Mouse (Mus musculus) intestine, embryonic 14.5 days (tissue): ENCODE measurements around the gene Cmip. TPM values are rescaled to one million over a fixed set of nuclear protein-coding genes. Genes with fewer than 3 reads are reported as not detected.

ENCODE experiments used
- ATAC-seq: fragments of 200-750 bp; cut with Nextera tagmentation; replicated peaks from 2 replicates; pipeline ENCODE4 v1.8.0; 2017; ENCODE audit warnings: low read depth, moderate number of reproducible peaks, moderate TSS enrichment, moderate library complexity; ENCODE audit not compliant: low FRiP score, low TSS enrichment
- DNase-seq: peaks from one replicate; pipeline ENCODE4 v3.0.0-alpha.2; 2018; ENCODE audit warnings: low spot score
- H3K27ac ChIP-seq: fragments of 300-500 bp; sonication (generic); 2 replicates; pipeline ENCODE4 v1.5.1; 2014; ENCODE audit warnings: low read depth, mild to moderate bottlenecking, control low read depth
- H3K27me3 ChIP-seq: fragments of 300-500 bp; sonication (generic); replicated peaks from 2 replicates; pipeline ENCODE4 v1.6.1; 2014; ENCODE audit warnings: low read length, control low read depth; ENCODE audit not compliant: control insufficient read depth, insufficient read depth
- H3K36me3 ChIP-seq: fragments of 300-500 bp; sonication (generic); 2 replicates; pipeline ENCODE4 v1.6.1; 2014; ENCODE audit warnings: low read length, control low read depth; ENCODE audit not compliant: control insufficient read depth, insufficient read depth
- H3K4me1 ChIP-seq: fragments of 300-500 bp; sonication (generic); replicated peaks from 2 replicates; pipeline ENCODE4 v1.6.1; 2014; ENCODE audit warnings: low read length, control low read depth, mixed read lengths; ENCODE audit not compliant: control insufficient read depth, insufficient read depth
- H3K4me2 ChIP-seq: fragments of 300-500 bp; sonication (generic); 2 replicates; pipeline ENCODE4 v1.6.1; 2014; ENCODE audit warnings: low read length
- H3K4me3 ChIP-seq: fragments of 300-500 bp; sonication (generic); 2 replicates; pipeline ENCODE4 v1.5.1; 2014; ENCODE audit warnings: low read depth, low read length, control low read depth, mixed read lengths
- H3K9ac ChIP-seq: fragments of 300-500 bp; sonication (generic); 2 replicates; pipeline ENCODE4 v1.6.1; 2014; ENCODE audit warnings: mild to moderate bottlenecking, low read length
- H3K9me3 ChIP-seq: fragments of 300-500 bp; sonication (generic); 2 replicates; pipeline ENCODE4 v1.6.1; 2016; ENCODE audit warnings: low read length, control low read depth; ENCODE audit not compliant: control insufficient read depth
- WGBS: fragments of 180-500 bp; shearing (Covaris S2); extraction: QIAGEN DNeasy Blood & Tissue Kit; methylation state at CpG from one replicate; pipeline ENCODE4 v1.1.7; 2014; 5-methylcytosine and 5-hydroxymethylcytosine counted together
- polyA plus RNA-seq: library from polyadenylated mRNA; unstranded; fragments of >200 nt; fragmentation: Nextera tagmentation; extraction: Ambion mirVana; gene quantifications from 2 replicates; pipeline ENCODE4 v1.2.1, GENCODE M21; 2014

Cmip gene
- polyA plus RNA-seq, 1 experiment from 2014 or later, result 22.4 TPM

DNA sequence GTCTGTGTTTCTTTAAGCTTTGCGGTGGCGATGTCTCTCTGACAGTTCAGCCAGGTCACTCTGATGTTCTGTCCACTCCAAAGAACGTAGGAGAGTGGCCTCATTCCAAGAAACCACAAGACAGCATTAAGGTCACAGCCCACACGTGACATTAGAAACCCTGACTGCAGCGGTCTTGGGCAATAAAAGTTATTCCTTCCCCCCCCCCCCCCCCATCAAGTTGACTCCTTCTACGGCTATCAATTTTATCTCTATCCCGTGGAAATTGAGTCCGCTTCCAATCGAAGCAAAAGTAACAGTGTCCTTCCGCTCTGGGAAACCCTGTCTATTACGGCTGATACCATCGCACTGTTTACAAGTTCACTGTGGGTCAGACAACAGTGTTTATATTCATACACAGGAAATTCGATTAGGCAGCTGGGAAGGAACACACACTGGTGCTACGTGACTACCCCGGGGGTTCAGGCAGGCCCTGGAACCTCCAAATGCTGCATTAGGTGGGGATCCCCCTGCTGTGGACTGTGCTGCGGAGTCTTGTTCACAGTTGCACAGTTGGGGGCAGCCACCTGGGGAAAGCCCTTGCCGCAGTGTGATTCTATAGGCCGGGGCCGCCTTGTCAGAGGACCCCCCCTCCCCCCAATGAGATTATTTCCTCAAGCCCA is 82.6 kb downstream of the Cmip start:
- Histone ChIP-seq H3K27ac (peak overlapping the region; percentile 51; the same call in 1 of the 2 replicates), H3K9me3 (no peaks in the 10 kb centered on the region), H3K4me2 (peak overlapping the region; percentile 20; the same call in 1 of the 2 replicates), H3K9ac (no peak overlapping the region), H3K4me1 (peaks cover 70% of the 10 kb centered on the region), H3K27me3 (no peaks in the 10 kb centered on the region), H3K4me3 (no peak overlapping the region), H3K36me3 (no peaks in the 10 kb centered on the region)
- DNase-seq, result no peak
- peak; percentile 24; the same call in 1 of the 2 replicates for ATAC-seq
- WGBS, result 19% methylated on average over 19 of the region's 19 CpGs

DNA sequence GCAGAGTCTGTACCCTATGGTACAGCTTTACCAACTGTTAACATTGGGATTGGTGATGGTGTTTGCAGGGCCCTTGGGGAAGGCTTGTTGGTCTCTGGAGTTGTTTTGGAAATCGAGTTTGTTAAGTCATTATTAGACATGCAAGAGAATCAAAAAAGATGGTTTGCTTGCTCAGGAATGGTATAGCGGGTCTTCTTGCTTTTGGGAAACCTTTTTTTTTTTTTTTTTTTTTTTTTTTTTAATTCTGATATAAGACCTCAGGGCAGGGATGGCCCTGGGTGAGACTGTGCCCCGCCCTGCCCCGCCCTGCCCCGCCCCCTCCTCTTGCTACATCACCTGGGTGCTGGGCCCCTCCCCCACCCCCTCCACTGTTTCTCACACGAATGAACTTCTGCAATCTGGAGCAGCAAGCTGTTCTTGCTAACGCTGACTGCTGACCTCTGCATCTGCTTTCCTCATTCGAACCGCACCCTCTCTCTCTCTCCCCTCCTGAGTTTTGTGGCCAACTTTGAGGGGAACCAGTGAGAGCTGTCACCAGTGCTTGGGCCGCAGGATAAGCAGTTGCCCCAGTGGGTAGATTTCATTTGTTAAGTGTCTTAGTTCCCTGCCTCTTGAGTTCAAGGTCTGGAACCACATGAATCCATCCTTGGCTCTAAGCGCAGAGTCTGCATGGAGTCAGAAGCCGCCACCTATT is 83.2 kb downstream of the Cmip start:
- ATAC-seq, result no peak
- H3K9ac ChIP-seq, result no peak overlapping the region

GRCm38 (mm10) chr8:117340800-117341199 is 83.9 kb downstream of the Cmip start:
- Histone ChIP-seq H3K27ac (no peak overlapping the region), H3K4me2 (no peak overlapping the region), H3K36me3 (no peaks in the 10 kb centered on the region), H3K9me3 (no peaks in the 10 kb centered on the region), H3K27me3 (no peaks in the 10 kb centered on the region), H3K9ac (no peak overlapping the region), H3K4me3 (no peak overlapping the region), H3K4me1 (peaks cover 63% of the 10 kb centered on the region)
- WGBS, result 88% methylated on average over 12 of the region's 12 CpGs
- ATAC-seq (no peak), DNase-seq (no peak)

More for the DNA sequence above, 83.2 kb downstream of the Cmip start:
- WGBS, result 33% methylated on average over 12 of the region's 12 CpGs
- no peak overlapping the region for H3K4me2 ChIP-seq
- H3K4me3 ChIP-seq, result no peak overlapping the region
- H3K36me3 ChIP-seq, result no peaks in the 10 kb centered on the region
- H3K27ac ChIP-seq, result 0 out of 2 replicates have a peak overlapping the region, but pooled peaks have one; percentile 51
- no peaks in the 10 kb centered on the region for H3K9me3 ChIP-seq
- H3K4me1 ChIP-seq, result peaks cover 68% of the 10 kb centered on the region
- DNase-seq, result no peak
- H3K27me3 ChIP-seq, result no peaks in the 10 kb centered on the region

DNA sequence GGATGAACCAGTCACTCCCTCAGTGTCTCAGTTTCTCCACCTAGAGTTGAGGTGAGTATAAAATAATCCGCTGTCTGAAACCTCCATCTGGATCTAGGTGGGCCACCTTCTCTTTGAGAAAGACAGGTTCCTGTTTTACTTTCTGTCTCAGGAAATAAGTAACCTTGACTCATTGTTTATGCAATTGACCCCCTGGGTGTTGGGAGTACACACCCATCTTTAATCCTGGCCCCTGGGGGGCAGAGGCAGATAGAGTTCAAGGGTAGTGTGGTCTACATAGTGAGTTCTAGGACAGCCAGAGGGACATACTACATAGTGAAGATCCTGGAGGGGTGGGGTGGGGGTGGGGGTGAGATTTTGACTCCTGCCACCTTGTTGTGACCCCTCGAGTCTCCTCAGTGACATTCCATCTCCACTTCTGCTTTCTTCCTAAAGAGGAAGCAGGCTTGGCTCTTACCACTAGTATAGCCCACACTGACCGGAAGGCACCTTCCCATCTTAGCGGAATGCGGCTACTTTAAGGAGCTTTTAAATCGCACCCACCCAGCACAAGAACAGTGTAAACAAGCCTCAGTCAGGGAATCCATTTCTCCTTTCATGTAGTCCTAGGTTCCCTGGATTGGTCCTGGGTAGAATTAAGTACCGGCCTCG is 86.0 kb downstream of the Cmip start:
- H3K9me3 ChIP-seq, result no peaks in the 10 kb centered on the region
- H3K4me3 ChIP-seq, result no peak overlapping the region
- no peaks in the 10 kb centered on the region for H3K36me3 ChIP-seq
- no peak overlapping the region for H3K9ac ChIP-seq
- 46% methylated on average over 8 of the region's 8 CpGs for WGBS
- peaks cover 53% of the 10 kb centered on the region for H3K4me1 ChIP-seq
- H3K27ac ChIP-seq, result no peak overlapping the region
- ATAC-seq (no peak), DNase-seq (no peak)
- 0 out of 2 replicates have a peak overlapping the region, but pooled peaks have one; percentile 1 for H3K4me2 ChIP-seq
- no peaks in the 10 kb centered on the region for H3K27me3 ChIP-seq

DNA sequence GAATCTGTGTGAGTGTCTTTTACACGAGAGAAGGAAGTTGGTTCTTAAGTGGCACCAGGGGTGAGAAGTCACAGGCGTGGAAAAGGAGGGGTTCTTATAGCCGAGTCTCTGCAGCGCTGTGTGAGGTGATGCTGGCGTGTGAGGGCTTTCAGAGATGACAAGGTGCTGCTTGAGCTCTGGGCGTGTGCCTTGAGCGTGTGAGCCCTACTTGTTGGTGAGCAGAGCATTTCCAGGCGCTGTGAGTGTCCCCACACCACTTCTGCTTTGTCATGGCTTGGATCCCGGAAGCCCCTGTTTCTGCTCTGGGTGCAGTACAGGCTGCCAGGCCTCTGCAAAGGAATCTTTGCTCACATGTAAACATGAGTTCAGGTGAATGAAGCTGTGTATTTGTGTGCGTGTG is 86.6 kb downstream of the Cmip start:
- no peak overlapping the region for H3K27ac ChIP-seq
- WGBS, result 52% methylated on average over 10 of the region's 10 CpGs
- H3K36me3 ChIP-seq, result no peaks in the 10 kb centered on the region
- no peaks in the 10 kb centered on the region for H3K27me3 ChIP-seq
- no peak overlapping the region for H3K4me3 ChIP-seq
- ATAC-seq (no peak), DNase-seq (no peak)
- H3K4me2 ChIP-seq, result 0 out of 2 replicates have a peak overlapping the region, but pooled peaks have one; percentile 1
- H3K4me1 ChIP-seq, result peaks cover 51% of the 10 kb centered on the region
- H3K9me3 ChIP-seq, result no peaks in the 10 kb centered on the region
- no peak overlapping the region for H3K9ac ChIP-seq

DNA sequence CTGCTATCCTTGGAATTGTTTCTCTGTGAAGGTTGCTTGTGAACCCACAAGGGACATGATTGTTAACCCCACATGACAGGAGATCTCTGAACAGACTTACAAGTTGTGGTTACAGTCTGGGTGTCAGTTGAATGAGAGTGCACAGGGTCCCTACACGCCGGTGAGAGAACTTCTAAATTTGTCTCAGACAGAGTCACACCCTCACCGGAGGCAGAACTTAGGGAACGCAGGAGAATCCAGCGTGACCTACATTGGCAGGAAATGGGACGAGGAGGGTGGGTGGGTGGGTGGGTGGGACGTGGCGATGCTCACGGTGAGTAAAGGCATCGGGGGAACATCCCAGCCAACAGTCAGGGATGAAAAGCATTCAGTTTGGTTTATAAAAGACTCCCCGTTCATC is 88.0 kb downstream of the Cmip start:
- WGBS, result 75% methylated on average over 11 of the region's 11 CpGs
- Histone ChIP-seq H3K4me3 (no peak overlapping the region), H3K27ac (no peak overlapping the region), H3K4me2 (no peak overlapping the region), H3K4me1 (peaks cover 44% of the 10 kb centered on the region), H3K9ac (no peak overlapping the region), H3K27me3 (no peaks in the 10 kb centered on the region), H3K9me3 (no peaks in the 10 kb centered on the region), H3K36me3 (no peaks in the 10 kb centered on the region)
- no peak for ATAC-seq
- DNase-seq, result no peak

DNA sequence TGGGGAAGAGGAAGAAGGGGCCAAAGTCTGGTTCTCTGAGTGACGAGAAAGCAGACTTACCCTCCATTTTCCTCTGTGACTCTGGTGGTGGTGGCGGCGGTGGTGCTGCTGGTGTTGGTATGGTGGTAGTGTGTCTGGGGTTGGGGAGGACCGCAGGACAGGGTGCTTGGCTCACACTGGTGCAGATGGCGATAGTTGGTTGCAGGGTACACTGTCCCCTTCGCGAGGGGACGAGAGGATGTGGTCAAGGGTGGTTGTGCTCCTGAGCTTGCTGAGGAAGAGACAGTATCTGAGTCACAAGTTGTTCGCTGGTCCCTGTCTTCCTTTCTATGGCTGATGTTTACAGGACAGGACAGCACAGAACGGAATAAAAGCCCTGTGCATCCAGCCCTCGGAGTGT is 88.5 kb downstream of the Cmip start:
- no peaks in the 10 kb centered on the region for H3K9me3 ChIP-seq
- no peak overlapping the region for H3K27ac ChIP-seq
- H3K4me1 ChIP-seq, result peaks cover 39% of the 10 kb centered on the region
- no peaks in the 10 kb centered on the region for H3K27me3 ChIP-seq
- DNase-seq (no peak), ATAC-seq (no peak)
- H3K36me3 ChIP-seq, result no peaks in the 10 kb centered on the region
- no peak overlapping the region for H3K9ac ChIP-seq
- H3K4me3 ChIP-seq, result no peak overlapping the region
- WGBS, result 91% methylated on average over 11 of the region's 11 CpGs
- no peak overlapping the region for H3K4me2 ChIP-seq

DNA sequence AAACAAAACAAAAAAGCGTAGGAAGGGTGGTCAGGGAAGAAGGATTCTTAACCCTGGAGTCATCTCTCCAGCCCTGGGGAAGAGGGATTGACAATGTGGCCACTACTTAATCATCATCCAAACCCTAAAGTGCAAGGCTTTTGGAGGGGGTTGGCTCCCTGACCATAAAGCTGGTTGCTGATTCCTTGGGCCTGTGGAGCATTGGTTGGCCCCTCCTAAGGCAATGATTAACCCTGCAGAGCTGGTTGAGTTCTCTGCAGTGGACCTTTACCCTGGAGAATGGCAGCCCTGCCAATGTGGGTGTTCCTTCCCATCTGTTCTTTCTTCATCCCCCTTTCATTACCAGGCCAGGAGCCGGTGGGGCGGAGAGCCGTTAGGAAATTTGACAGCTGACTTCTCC is 90.7 kb downstream of the Cmip start:
- Histone ChIP-seq H3K27me3 (no peaks in the 10 kb centered on the region), H3K4me1 (peaks cover 33% of the 10 kb centered on the region), H3K4me3 (no peak overlapping the region), H3K9me3 (no peaks in the 10 kb centered on the region), H3K36me3 (no peaks in the 10 kb centered on the region), H3K27ac (no peak overlapping the region), H3K4me2 (peak overlapping the region; percentile 18; the same call in 1 of the 2 replicates), H3K9ac (no peak overlapping the region)
- DNase-seq, result no peak
- 64% methylated on average over 4 of the region's 4 CpGs for WGBS
- no peak for ATAC-seq
